Mouse (Mus musculus) mouse trophoblast stem cell (cell line): ENCODE results near the gene Adora1.

ENCODE experiments used
- in situ Hi-C, 2 experiments: fragments of 300-500 bp; cut with MseI, MboI; formaldehyde crosslinking; loops; 2 replicates in 1 of 2; 3 replicates in 1 of 2; pipeline ENCODE4 v1.15.1; 2025

The Adora1 gene

GRCm38 (mm10) chr1:134235391-134235921 lies at the start of gene Adora1:
Adora1 (minus strand) TSS chr1:134235431.
- in situ Hi-C loops, result no loop called here

- in situ Hi-C loops, result no loop called here
These were observed 47.9 kb upstream of the Adora1 start for GRCm38 (mm10) chr1:134283108-134283507.

GRCm38 (mm10) chr1:134282342-134282741 lies 47.1 kb upstream of the Adora1 start:
- in situ Hi-C loops, result no loop called here

- in situ Hi-C loops, result no loop called here
These were observed 46.3 kb upstream of the Adora1 start for GRCm38 (mm10) chr1:134281563-134281962.

- in situ Hi-C loops, result no loop called here
These were observed 44.9 kb upstream of the Adora1 start for GRCm38 (mm10) chr1:134280174-134280573.

GRCm38 (mm10) chr1:134276823-134277222 lies 41.6 kb upstream of the Adora1 start:
- in situ Hi-C loops, result no loop called here

GRCm38 (mm10) chr1:134275616-134276464 lies 40.6 kb upstream of the Adora1 start:
- in situ Hi-C loops, result no loop called here

GRCm38 (mm10) chr1:134274483-134274920 lies 39.3 kb upstream of the Adora1 start:
- in situ Hi-C loops, result no loop called here

GRCm38 (mm10) chr1:134273493-134274395 lies 38.5 kb upstream of the Adora1 start:
- in situ Hi-C loops, result no loop called here

- in situ Hi-C loops, result no loop called here
These were observed 37.6 kb upstream of the Adora1 start for GRCm38 (mm10) chr1:134272754-134273250.

- in situ Hi-C loops, result no loop called here
These were observed 34.8 kb upstream of the Adora1 start for GRCm38 (mm10) chr1:134270026-134270425.

- in situ Hi-C loops, result no loop called here
These were observed 30.6 kb upstream of the Adora1 start for GRCm38 (mm10) chr1:134265797-134266196.

- in situ Hi-C loops, result no loop called here
These were observed 29.1 kb upstream of the Adora1 start for GRCm38 (mm10) chr1:134264341-134264740.

- in situ Hi-C loops, result loop anchor here in 1 of 2 experiments (5.0 kb wide), 1 partner anchor 97 kb away; no protein-coding TSS in a partner anchor
These were observed 14.4 kb upstream of the Adora1 start for GRCm38 (mm10) chr1:134249681-134250080.

- in situ Hi-C loops, result no loop called here
These were observed 11.4 kb upstream of the Adora1 start for GRCm38 (mm10) chr1:134246590-134246989.

- in situ Hi-C loops, result no loop called here
These were observed 9.9 kb upstream of the Adora1 start for GRCm38 (mm10) chr1:134245004-134245717.

- in situ Hi-C loops, result loop anchor here in 1 of 2 experiments (5.0 kb wide), 1 partner anchor 92 kb away; no protein-coding TSS in a partner anchor
These were observed 9.0 kb upstream of the Adora1 start for GRCm38 (mm10) chr1:134243948-134244914.

GRCm38 (mm10) chr1:134243505-134243904 lies 8.3 kb upstream of the Adora1 start:
- in situ Hi-C loops, result loop anchor here in 1 of 2 experiments (5.0 kb wide), 1 partner anchor 91 kb away; no protein-coding TSS in a partner anchor

- in situ Hi-C loops, result loop anchor here in 1 of 2 experiments (5.0 kb wide), 1 partner anchor 90 kb away; no protein-coding TSS in a partner anchor
These were observed 7.1 kb upstream of the Adora1 start for GRCm38 (mm10) chr1:134242286-134242685.
